Mouse (Mus musculus) lung, embryonic 14.5 days (tissue): ENCODE measurements around the gene Dab1. TPM values are rescaled to one million over a fixed set of nuclear protein-coding genes. Genes with fewer than 3 reads are reported as not detected.

Source experiments
- ATAC-seq: fragments of 200-750 bp; cut with Nextera tagmentation; 2 replicates; pipeline ENCODE4 v1.8.0; 2017; ENCODE audit warnings: mild to moderate bottlenecking, moderate TSS enrichment, moderate library complexity; ENCODE audit not compliant: insufficient read depth
- DNase-seq: peaks from one replicate; pipeline ENCODE4 v3.0.0-alpha.2; 2015
- H3K27ac ChIP-seq: fragments of 300-500 bp; sonication (generic); 2 replicates; pipeline ENCODE4 v1.5.1; 2014; ENCODE audit warnings: low read depth, mild to moderate bottlenecking, moderate library complexity
- H3K27me3 ChIP-seq: fragments of 300-500 bp; sonication (generic); 2 replicates; pipeline ENCODE4 v1.6.1; 2014; ENCODE audit warnings: low read length, control low read depth; ENCODE audit not compliant: insufficient read depth
- H3K36me3 ChIP-seq: fragments of 300-500 bp; sonication (generic); 2 replicates; pipeline ENCODE4 v1.6.1; 2014; ENCODE audit warnings: control low read depth; ENCODE audit not compliant: insufficient read depth
- H3K4me1 ChIP-seq: fragments of 300-500 bp; sonication (generic); 2 replicates; pipeline ENCODE4 v1.6.1; 2014; ENCODE audit warnings: antibody characterized with exemption, control low read depth; ENCODE audit not compliant: insufficient read depth
- H3K4me2 ChIP-seq: fragments of 300-500 bp; sonication (generic); 2 replicates; pipeline ENCODE4 v1.6.1; 2014; ENCODE audit warnings: mild to moderate bottlenecking
- H3K4me3 ChIP-seq: fragments of 300-500 bp; sonication (generic); 2 replicates; pipeline ENCODE4 v1.5.1; 2014; ENCODE audit warnings: low read depth, low read length
- H3K9ac ChIP-seq: fragments of 300-500 bp; sonication (generic); 2 replicates; pipeline ENCODE4 v1.6.1; 2014
- H3K9me3 ChIP-seq: fragments of 300-500 bp; sonication (generic); 2 replicates; pipeline ENCODE4 v1.6.1; 2016; ENCODE audit warnings: low read depth, low read length, control low read depth
- CTCF ChIP-seq: IDR thresholded peaks from 2 replicates; pipeline ENCODE4 v1.5.1; 2016; ENCODE audit warnings: antibody characterized with exemption, low read depth
- WGBS: fragments of 180-500 bp; shearing (Covaris S2); extraction: QIAGEN DNeasy Blood & Tissue Kit; methylation state at CpG from one replicate; pipeline ENCODE4 v1.1.7; 2014; 5-methylcytosine and 5-hydroxymethylcytosine counted together
- polyA plus RNA-seq: library from polyadenylated mRNA; unstranded; fragments of >200 nt; fragmentation: Nextera tagmentation; extraction: Ambion mirVana; gene quantifications from 2 replicates; pipeline ENCODE4 v1.2.1, GENCODE M21; 2014

Gene Dab1
- polyA plus RNA-seq, 1 experiment from 2014 or later: 4.4 TPM

DNA sequence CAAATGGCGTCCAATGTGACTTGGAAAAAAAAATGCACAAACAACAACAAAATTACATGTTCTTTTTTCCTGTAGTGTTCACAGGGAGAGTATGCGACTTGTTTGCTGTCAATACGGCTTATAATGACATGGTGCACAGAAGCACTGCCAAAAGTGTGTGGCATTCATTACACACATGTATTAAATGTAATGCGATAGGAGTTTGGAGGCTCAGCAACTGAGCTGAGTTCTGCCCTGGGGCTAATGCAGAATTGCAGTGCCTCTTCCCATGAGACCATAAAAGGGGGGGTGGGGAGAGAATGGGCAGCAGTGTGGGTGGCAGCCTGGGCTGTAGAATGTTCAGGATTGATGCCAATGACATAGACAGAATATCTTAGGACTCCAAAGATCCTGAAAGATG, 259.7 kb downstream of the Dab1 start:
- no peak for TF ChIP-seq CTCF
- DNase-seq (no peak), ATAC-seq (no peak)
- H3K4me1 ChIP-seq: no peaks in the 10 kb centered on the region
- no peak overlapping the region for H3K27ac ChIP-seq
- no peak overlapping the region for H3K9ac ChIP-seq
- H3K9me3 ChIP-seq: no peaks in the 10 kb centered on the region
- no peaks in the 10 kb centered on the region for H3K27me3 ChIP-seq
- no peak overlapping the region for H3K4me3 ChIP-seq
- no peak overlapping the region for H3K4me2 ChIP-seq
- 82% methylated on average over 4 of the region's 4 CpGs for WGBS
- no peaks in the 10 kb centered on the region for H3K36me3 ChIP-seq

DNA sequence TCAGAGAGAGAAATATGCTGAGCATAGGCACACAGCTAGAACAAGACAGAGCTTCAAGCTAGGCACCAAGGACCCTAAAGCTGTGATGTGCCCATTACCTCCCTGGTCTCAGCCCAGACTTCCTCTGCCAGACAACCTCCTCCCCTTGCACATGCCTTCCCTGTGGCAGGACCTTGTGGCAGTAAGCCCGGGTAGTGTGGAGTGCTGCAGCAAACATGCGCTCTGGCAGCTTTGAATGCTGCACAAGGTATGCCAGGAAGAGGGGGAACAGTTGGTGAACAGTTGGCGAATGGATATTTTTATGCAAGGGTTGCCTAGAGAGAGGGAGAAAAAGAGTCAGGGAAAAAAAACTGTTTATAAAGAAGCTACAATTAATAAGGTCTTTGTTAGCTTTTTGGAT, 262.5 kb downstream of the Dab1 start:
- 57% methylated on average over 3 of the region's 3 CpGs for WGBS
- no peak for TF ChIP-seq CTCF
- no peak overlapping the region for H3K27ac ChIP-seq

DNA sequence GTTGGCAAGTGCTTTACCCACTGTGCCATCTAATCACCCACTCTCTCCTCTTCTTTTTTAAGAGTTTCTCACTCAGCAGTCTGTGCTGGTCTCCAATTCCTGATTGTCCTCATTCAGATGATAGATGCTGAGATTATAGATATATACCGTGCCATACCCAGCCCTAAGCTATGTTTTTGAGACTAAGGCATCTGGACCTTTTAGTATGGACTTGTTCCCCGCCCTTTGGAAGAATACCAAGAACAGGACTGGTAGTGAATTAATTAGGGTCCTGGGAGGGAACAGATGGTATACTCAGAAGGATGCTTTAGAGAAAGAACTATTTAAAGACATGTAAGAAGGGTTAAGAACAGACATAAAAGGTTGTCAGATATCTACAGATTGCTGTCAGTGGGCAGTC, 268.9 kb downstream of the Dab1 start:
- H3K4me1 ChIP-seq: no peaks in the 10 kb centered on the region
- TF ChIP-seq CTCF: no peak
- H3K4me3 ChIP-seq: no peak overlapping the region
- WGBS: 82% methylated on average over 2 of the region's 2 CpGs
- ATAC-seq (no peak), DNase-seq (no peak)
- H3K27ac ChIP-seq: no peak overlapping the region
- H3K27me3 ChIP-seq: no peaks in the 10 kb centered on the region
- no peaks in the 10 kb centered on the region for H3K9me3 ChIP-seq
- no peaks in the 10 kb centered on the region for H3K36me3 ChIP-seq
- H3K4me2 ChIP-seq: no peak overlapping the region
- H3K9ac ChIP-seq: no peak overlapping the region

More for the DNA sequence above, 262.5 kb downstream of the Dab1 start:
- ATAC-seq: no peak
- Histone ChIP-seq H3K4me3 (no peak overlapping the region), H3K9ac (no peak overlapping the region), H3K9me3 (no peaks in the 10 kb centered on the region), H3K4me2 (no peak overlapping the region), H3K36me3 (no peaks in the 10 kb centered on the region), H3K27me3 (no peaks in the 10 kb centered on the region), H3K4me1 (no peaks in the 10 kb centered on the region)
- DNase-seq: no peak

DNA sequence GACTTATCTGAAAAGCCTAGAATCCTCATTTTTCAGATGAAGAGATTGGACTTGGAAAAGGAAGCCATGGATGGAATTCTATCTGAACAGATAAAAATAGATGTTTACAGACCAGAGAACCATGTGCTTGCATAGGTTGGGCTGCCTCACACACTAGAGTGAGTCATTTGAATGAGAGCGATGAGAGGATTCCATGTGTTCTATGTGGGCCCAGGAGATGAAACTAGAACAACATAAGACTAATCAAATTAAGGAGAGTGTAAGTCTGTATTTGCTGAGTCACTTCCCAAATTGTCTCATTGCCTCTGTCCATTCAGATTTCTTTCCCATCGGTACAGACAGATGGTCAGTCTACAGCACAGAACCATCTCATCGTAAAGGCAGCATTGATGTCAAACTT, 270.0 kb downstream of the Dab1 start:
- Histone ChIP-seq H3K36me3 (no peaks in the 10 kb centered on the region), H3K4me1 (no peaks in the 10 kb centered on the region), H3K4me2 (no peak overlapping the region), H3K27ac (no peak overlapping the region), H3K9ac (no peak overlapping the region), H3K9me3 (no peaks in the 10 kb centered on the region), H3K4me3 (no peak overlapping the region), H3K27me3 (no peaks in the 10 kb centered on the region)
- DNase-seq (no peak), ATAC-seq (no peak)
- 95% methylated on average over 3 of the region's 3 CpGs for WGBS
- TF ChIP-seq CTCF: no peak

DNA sequence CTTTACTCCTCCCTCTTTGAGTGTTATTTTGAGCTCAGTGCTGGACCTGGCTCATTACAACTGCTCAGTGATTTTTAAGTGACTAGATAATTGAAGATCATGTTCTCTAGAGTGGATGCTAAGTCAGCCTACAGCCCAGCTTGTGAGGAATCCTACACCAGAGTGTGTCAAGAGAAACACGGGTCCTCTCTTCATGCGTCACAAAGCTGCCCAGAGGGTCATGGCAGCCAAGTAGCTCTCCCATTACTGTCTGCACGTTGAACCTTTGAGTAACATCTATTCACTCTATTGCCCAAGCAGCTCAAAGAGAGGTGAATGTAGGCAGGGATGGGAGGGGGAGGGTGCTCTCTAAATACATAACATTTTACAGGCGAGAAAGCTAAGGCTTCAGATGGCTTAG, 277.6 kb downstream of the Dab1 start:
- H3K9ac ChIP-seq: no peak overlapping the region
- DNase-seq: no peak
- no peaks in the 10 kb centered on the region for H3K4me1 ChIP-seq
- no peaks in the 10 kb centered on the region for H3K9me3 ChIP-seq
- H3K4me3 ChIP-seq: no peak overlapping the region
- TF ChIP-seq CTCF: no peak
- H3K27ac ChIP-seq: no peak overlapping the region
- no peak for ATAC-seq
- no peaks in the 10 kb centered on the region for H3K27me3 ChIP-seq
- H3K36me3 ChIP-seq: no peaks in the 10 kb centered on the region
- no peak overlapping the region for H3K4me2 ChIP-seq
- 78% methylated on average over 4 of the region's 4 CpGs for WGBS

DNA sequence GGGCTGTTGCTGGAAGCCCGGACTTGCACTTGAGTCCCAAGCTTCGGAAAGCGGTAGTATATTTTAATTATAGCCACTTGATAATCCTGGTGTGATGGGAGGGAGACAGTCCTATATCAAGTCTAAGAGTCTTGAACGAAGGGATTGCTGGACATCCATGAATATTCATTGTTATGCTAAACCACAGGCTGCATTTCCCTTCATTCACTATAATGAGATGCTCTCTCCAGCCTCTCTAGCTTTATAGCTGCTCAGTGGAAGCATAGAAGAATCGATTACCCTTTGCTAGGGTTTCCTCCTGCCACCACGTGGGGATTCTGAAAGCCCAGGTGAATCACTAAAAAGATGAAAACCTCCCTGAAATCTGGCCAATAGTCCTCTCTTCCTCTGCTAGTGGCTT, 278.5 kb downstream of the Dab1 start:
- no peak overlapping the region for H3K9ac ChIP-seq
- H3K36me3 ChIP-seq: no peaks in the 10 kb centered on the region
- no peaks in the 10 kb centered on the region for H3K9me3 ChIP-seq
- no peak overlapping the region for H3K4me3 ChIP-seq
- H3K27me3 ChIP-seq: no peaks in the 10 kb centered on the region
- no peaks in the 10 kb centered on the region for H3K4me1 ChIP-seq
- WGBS: 72% methylated on average over 6 of the region's 6 CpGs
- no peak overlapping the region for H3K27ac ChIP-seq
- DNase-seq (no peak), ATAC-seq (no peak)
- no peak overlapping the region for H3K4me2 ChIP-seq
- no peak for TF ChIP-seq CTCF

DNA sequence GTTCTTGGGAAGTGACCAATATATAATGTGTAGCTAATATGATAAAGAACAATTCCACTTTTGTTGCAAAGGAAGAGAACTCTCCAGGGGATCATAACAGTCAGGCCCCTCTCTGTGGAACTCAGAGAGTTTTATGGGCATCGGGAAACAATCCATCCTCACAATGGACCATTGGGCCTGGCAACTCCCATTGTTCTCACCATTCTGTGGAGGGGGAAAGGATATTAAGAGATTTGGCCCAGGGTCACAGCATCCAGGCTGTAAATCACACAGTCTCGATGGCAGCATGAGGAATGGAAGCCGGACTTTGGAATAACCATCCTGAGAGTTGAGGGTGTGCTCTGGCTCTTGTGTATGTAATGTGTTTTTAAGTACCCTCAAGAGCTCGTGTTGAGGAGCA, 292.3 kb downstream of the Dab1 start:
- Histone ChIP-seq H3K36me3 (no peaks in the 10 kb centered on the region), H3K27ac (no peak overlapping the region), H3K4me1 (no peaks in the 10 kb centered on the region), H3K4me2 (no peak overlapping the region), H3K9me3 (no peaks in the 10 kb centered on the region), H3K27me3 (no peaks in the 10 kb centered on the region), H3K4me3 (no peak overlapping the region), H3K9ac (no peak overlapping the region)
- ATAC-seq (no peak), DNase-seq (no peak)
- TF ChIP-seq CTCF: no peak
- WGBS: 70% methylated on average over 4 of the region's 4 CpGs

DNA sequence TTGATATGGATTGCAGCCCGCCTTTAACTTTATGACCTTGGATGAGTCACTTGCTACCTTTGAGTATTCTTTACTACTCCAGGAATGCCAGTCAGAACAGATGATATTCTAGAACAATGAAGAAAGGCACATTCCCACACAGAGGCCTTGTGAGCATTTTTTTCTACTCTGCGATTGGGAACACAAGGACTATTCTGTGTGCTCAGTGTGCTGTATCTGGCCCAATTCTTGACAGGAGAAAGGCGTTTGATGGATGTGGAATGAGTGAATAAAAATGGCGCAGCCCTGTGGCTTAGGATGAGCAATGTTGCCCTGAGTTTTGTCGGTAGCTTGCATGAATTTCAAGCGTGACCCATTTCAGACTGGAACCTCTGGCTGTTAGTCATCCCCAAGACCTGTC, 292.9 kb downstream of the Dab1 start:
- Histone ChIP-seq H3K4me3 (no peak overlapping the region), H3K27me3 (no peaks in the 10 kb centered on the region), H3K4me1 (no peaks in the 10 kb centered on the region), H3K9me3 (no peaks in the 10 kb centered on the region), H3K9ac (no peak overlapping the region), H3K36me3 (no peaks in the 10 kb centered on the region), H3K27ac (no peak overlapping the region), H3K4me2 (no peak overlapping the region)
- DNase-seq (no peak), ATAC-seq (no peak)
- TF ChIP-seq CTCF: no peak
- WGBS: 87% methylated on average over 6 of the region's 6 CpGs
